Mouse (Mus musculus): ENCODE results near the gene Itgb3bp. TPM values are rescaled to one million over a fixed set of nuclear protein-coding genes. Genes with fewer than 3 reads are reported as not detected.
A peak's percentile ranks its signal among the peaks of the same experiment; 100 is the strongest.

Itgb3bp gene
- polyA plus RNA-seq, 1 experiment from 2014 or later, result 28.5 TPM

DNA sequence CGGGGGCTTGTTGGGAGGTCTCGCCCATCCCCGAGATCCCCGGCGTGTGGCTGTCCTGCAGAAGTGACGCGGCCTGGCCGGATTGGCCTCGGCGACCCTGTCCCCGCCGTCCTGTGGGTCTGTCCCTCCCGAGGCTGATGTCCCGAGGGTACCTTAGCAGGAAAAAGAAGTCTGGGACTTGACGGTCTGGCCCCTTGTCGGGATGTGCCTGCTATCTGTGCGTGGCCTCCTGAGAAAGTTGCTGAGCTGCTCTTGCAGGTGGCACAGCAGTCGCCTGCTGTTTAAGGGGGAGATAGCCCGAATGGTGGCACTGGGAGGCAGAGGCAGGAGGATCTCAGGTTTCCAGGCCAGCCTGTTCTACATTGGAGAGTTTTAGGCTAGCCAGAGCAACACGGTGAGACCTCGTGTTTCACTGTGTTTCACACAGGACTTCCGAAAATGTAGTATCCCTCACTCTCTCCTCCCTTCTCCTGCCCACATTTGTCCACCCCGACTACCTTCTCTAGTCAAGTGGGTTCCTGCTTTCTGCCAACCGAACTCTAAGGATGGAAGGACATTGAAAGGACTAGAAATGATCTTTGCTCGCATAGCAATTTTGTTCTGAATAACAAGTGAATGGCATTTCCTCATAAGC is 213.7 kb downstream of the Itgb3bp start:
- H3K4me2 ChIP-seq (replicated peaks), result peak overlapping the region; percentile 76
- H3K27ac ChIP-seq (replicated peaks), result peak overlapping the region; percentile 80
- H3K36me3 ChIP-seq, result 0 out of 2 replicates have a peak, but pooled peaks cover 6% of the 10 kb centered on the region
- H3K4me3 ChIP-seq (replicated peaks), result peak overlapping the region; percentile 78
- peak; percentile 48 for ATAC-seq (ENCODE audit: insufficient number of reproducible peaks, low FRiP score, low TSS enrichment, low read depth)
- no peaks in the 10 kb centered on the region for H3K9me3 ChIP-seq (replicated peaks)
- no peaks in the 10 kb centered on the region for H3K4me1 ChIP-seq
- H3K27me3 ChIP-seq, result no peaks in the 10 kb centered on the region
- WGBS, result 25% methylated on average over 25 of the region's 25 CpGs
- H3K9ac ChIP-seq, result peak overlapping the region; percentile 82

Other genes with a start within 250 kb of the Itgb3bp start
- 17.2 and 18.6 TPM in 2 replicates for gene Alg6, start 214.1 kb downstream of the Itgb3bp start, polyA plus RNA-seq (2015; fragmentation: Nextera tagmentation; extraction: Ambion mirVana)
- 19.8 and 27.8 TPM in 2 replicates for gene Efcab7, start 100.6 kb downstream of the Itgb3bp start, polyA plus RNA-seq (2015; fragmentation: Nextera tagmentation; extraction: Ambion mirVana)
- gene Pgm1, start 399 bp downstream of the Itgb3bp start, polyA plus RNA-seq (2015; fragmentation: Nextera tagmentation; extraction: Ambion mirVana), result 45.4 and 49.7 TPM in 2 replicates
- 9.3 and 11.7 TPM in 2 replicates for gene Ror1, start 166.0 kb upstream of the Itgb3bp start, polyA plus RNA-seq (2015; fragmentation: Nextera tagmentation; extraction: Ambion mirVana)

Measured in embryonic facial prominence, embryonic 15.5 days (tissue).